Mouse (Mus musculus): Measurements from ENCODE around the gene Aldh2.

DNA sequence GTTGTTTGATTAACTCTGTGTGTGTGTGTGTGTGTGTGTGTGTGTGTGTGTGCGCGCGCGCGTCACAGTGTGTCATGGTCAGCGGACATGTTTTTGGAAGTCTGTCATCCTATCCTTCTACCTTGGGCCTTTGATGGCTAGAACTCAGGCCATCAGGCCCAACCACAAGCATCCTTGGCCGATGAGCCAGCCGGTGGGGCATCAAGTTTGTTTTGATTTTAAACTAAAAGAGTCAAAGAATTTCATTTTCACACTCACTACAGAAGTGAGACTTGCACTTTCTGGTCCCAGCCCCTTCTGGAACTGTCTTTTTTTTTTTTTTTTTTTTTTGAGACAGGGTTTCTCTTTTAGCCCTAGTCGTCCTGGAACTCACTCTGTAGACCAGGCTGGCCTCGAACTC, 8.6 kb downstream of the Aldh2 start:
- TF ChIP-seq CTCF (conservative IDR thresholded peaks at IDR 0.05; ENCODE audit: insufficient read depth, insufficient read length, low read depth, low read length) (no peak), POLR2A (IDR thresholded peaks at IDR 0.05; ENCODE audit: low read depth, low read length) (no peak)

Measured in kidney, adult 2 months (tissue).